Mouse (Mus musculus) mouse trophoblast stem cell (cell line): Measurements from ENCODE around the gene Ppp1r13b.

Experiments used
- in situ Hi-C, 2 experiments: fragments of 300-500 bp; cut with MseI, MboI; formaldehyde crosslinking; loops; 2 replicates in 1 of 2; 3 replicates in 1 of 2; pipeline ENCODE4 v1.15.1; 2025

The Ppp1r13b gene

GRCm38 (mm10) chr12:111916514-111917217, 8.8 kb upstream of the Ppp1r13b start:
- in situ Hi-C loops, result no loop called here

- in situ Hi-C loops, result no loop called here
Observed at GRCm38 (mm10) chr12:111915781-111916180, 7.9 kb upstream of the Ppp1r13b start.

GRCm38 (mm10) chr12:111914031-111914430, 6.1 kb upstream of the Ppp1r13b start:
- in situ Hi-C loops, result no loop called here

- in situ Hi-C loops, result no loop called here
Observed at GRCm38 (mm10) chr12:111912802-111913201, 4.9 kb upstream of the Ppp1r13b start.

GRCm38 (mm10) chr12:111911796-111912195, 3.9 kb upstream of the Ppp1r13b start:
- in situ Hi-C loops, result no loop called here

GRCm38 (mm10) chr12:111911171-111911760, 3.4 kb upstream of the Ppp1r13b start:
- in situ Hi-C loops, result no loop called here

- in situ Hi-C loops, result no loop called here
Observed at GRCm38 (mm10) chr12:111908997-111909550, 1.2 kb upstream of the Ppp1r13b start.

GRCm38 (mm10) chr12:111907421-111907891, 454 bp downstream of the Ppp1r13b start:
- in situ Hi-C loops, result no loop called here

- in situ Hi-C loops, result no loop called here
Observed at GRCm38 (mm10) chr12:111906309-111906875, 1.5 kb downstream of the Ppp1r13b start.

GRCm38 (mm10) chr12:111902488-111902887, 5.4 kb downstream of the Ppp1r13b start:
- in situ Hi-C loops, result no loop called here

- in situ Hi-C loops, result no loop called here
Observed at GRCm38 (mm10) chr12:111901105-111901875, 6.6 kb downstream of the Ppp1r13b start.

- in situ Hi-C loops, result no loop called here
Observed at GRCm38 (mm10) chr12:111899646-111900045, 8.3 kb downstream of the Ppp1r13b start.

- in situ Hi-C loops, result no loop called here
Observed at GRCm38 (mm10) chr12:111898686-111899085, 9.2 kb downstream of the Ppp1r13b start.

- in situ Hi-C loops, result no loop called here
Observed at GRCm38 (mm10) chr12:111896908-111897661, 10.8 kb downstream of the Ppp1r13b start.

GRCm38 (mm10) chr12:111894082-111894481, 13.8 kb downstream of the Ppp1r13b start:
- in situ Hi-C loops, result no loop called here

- in situ Hi-C loops, result no loop called here
Observed at GRCm38 (mm10) chr12:111892981-111893380, 14.9 kb downstream of the Ppp1r13b start.

GRCm38 (mm10) chr12:111891800-111892199, 16.1 kb downstream of the Ppp1r13b start:
- in situ Hi-C loops, result no loop called here

GRCm38 (mm10) chr12:111889251-111889650, 18.7 kb downstream of the Ppp1r13b start:
- in situ Hi-C loops, result no loop called here

GRCm38 (mm10) chr12:111888303-111888864, 19.5 kb downstream of the Ppp1r13b start:
- in situ Hi-C loops, result no loop called here

- in situ Hi-C loops, result no loop called here
Observed at GRCm38 (mm10) chr12:111887005-111887404, 20.9 kb downstream of the Ppp1r13b start.

- in situ Hi-C loops, result no loop called here
Observed at GRCm38 (mm10) chr12:111882852-111883251, 25.1 kb downstream of the Ppp1r13b start.
